Mouse (Mus musculus) kidney, adult 2 months (tissue): ENCODE measurements around the gene Slc2a13.

ENCODE experiments used
- CTCF ChIP-seq: fragments of 200-500 bp; conservative IDR thresholded peaks from 2 replicates; pipeline ENCODE4 v1.5.1; 2011; ENCODE audit warnings: low read depth, mild to moderate bottlenecking, control low read depth, low read length, moderate library complexity, mixed read lengths; ENCODE audit not compliant: insufficient read depth, insufficient read length
- POLR2A ChIP-seq: fragments of 200-500 bp; IDR thresholded peaks from one replicate; pipeline ENCODE4 v1.6.1; 2011; ENCODE audit warnings: low read depth, low read length, control low read depth

GRCm38 (mm10) chr15:91316964-91317363 lies 256.1 kb downstream of the Slc2a13 start:
- TF ChIP-seq POLR2A (no peak), CTCF (no peak)
